Mouse (Mus musculus): ENCODE data around the gene Runx1. TPM values are rescaled to one million over a fixed set of nuclear protein-coding genes. Genes with fewer than 3 reads are reported as not detected.
A peak's percentile ranks its signal among the peaks of the same experiment; 100 is the strongest.

Runx1 gene
- polyA plus RNA-seq, 1 experiment: 4.3 TPM

DNA sequence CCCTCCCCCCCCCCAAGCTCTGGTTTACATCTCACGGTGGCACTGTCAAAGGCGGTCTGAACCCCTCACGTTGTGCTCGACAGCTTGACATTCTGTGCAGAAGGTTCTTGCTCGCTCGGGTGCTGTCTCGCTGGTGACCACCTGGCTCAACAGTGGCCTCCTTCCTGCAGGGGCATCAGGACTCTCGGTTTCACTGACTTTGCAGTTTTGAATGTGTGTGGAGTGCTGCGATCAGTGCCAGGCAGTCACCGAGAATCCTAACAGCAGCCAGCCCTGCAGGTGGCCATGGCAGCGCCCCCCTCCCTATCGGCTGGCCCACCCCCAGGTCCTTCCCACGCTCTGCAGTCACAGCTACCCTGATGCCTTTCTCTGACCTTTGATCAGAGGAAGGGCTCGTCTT, 4.5 kb upstream of the Runx1 start:
- Histone ChIP-seq H3K4me1 (ENCODE audit: control insufficient read depth) (peaks cover 12% of the 10 kb centered on the region), H3K9me3 (ENCODE audit: control insufficient read depth, low read length) (no peaks in the 10 kb centered on the region)
- TF ChIP-seq GATA1 (IDR thresholded peaks at IDR 0.05; ENCODE audit: low read length): no peak
- no peak for TF ChIP-seq TAL1 (IDR thresholded peaks at IDR 0.05; ENCODE audit: low read length)

DNA sequence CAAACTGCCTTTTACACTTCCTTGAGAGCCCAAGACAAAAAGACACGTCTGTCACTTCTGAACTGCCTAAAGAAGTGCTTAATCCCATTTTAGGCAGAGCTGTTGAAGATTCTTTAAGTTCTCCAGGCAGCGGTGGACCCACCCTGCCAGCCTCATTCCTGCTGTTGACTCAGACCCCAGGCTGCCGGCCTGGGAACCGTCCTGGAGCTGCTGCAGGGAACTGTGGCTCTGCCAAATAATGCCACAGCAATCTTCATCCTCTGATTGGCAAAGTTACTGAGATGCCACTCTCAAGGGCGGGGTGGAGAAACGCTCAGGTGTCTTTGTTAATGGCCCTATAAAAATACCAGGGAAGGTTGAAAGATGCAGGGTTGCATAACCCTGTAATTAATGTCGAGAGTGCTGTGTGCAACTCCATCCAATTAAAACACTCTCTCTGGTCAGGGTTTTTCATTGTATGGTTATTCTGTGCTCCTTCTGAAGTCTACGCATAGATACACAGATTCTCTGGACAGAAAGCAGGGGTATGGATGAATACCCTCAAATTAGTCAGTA, 2.4 kb upstream of the Runx1 start:
- TF ChIP-seq GATA1 (IDR thresholded peaks at IDR 0.05; ENCODE audit: low read length): no peak
- TF ChIP-seq TAL1 (IDR thresholded peaks at IDR 0.05; ENCODE audit: low read length): no peak
- peaks cover 32% of the 10 kb centered on the region for H3K4me1 ChIP-seq (ENCODE audit: control insufficient read depth)

More for the DNA sequence above, 4.5 kb upstream of the Runx1 start:
- H3K27me3 ChIP-seq (ENCODE audit: control insufficient read depth): peaks cover 4% of the 10 kb centered on the region
- no peak overlapping the region for H3K4me3 ChIP-seq (replicated peaks)
- no peaks in the 10 kb centered on the region for H3K36me3 ChIP-seq (ENCODE audit: control insufficient read depth)

DNA sequence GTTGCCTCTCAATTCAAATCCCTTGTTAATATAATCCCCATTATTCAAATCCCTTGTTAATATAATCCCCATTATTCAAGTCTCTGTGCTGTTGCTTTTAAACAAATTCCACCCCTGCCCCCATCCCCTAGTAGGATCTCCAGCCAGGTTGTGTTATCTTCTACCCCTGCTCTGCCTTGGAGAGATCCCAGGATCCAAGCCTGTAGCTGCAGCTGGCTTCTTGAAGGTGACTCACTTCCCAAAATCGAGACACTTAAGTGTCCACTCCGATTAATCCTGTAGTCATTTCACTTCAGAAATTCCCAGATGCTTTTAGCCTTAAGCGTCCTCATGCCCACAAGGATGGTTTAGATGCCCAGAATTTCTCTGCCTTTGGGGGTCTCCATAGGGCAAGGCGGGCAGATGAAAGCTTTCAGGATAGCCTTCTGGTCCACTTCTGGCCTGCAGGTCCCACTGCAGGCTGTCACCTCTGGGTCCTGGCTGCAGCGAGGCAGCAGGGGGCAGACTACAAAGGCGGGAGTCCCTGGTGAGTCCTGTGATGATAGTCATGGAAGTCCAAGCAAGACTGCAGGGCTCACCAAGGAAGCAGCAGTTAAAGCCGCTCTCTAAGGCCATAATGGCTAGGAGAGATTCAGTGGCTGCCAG, 1.8 kb upstream of the Runx1 start:
- TF ChIP-seq GATA1 (IDR thresholded peaks at IDR 0.05; ENCODE audit: low read length) (no peak), TAL1 (IDR thresholded peaks at IDR 0.05; ENCODE audit: low read length) (no peak)
- Histone ChIP-seq H3K4me3 (replicated peaks) (no peak overlapping the region), H3K4me1 (ENCODE audit: control insufficient read depth) (peaks cover 38% of the 10 kb centered on the region), H3K36me3 (ENCODE audit: control insufficient read depth) (peaks cover 8% of the 10 kb centered on the region), H3K9me3 (ENCODE audit: control insufficient read depth, low read length) (no peaks in the 10 kb centered on the region), H3K27me3 (ENCODE audit: control insufficient read depth) (peaks cover 4% of the 10 kb centered on the region)

More for the DNA sequence above, 2.4 kb upstream of the Runx1 start:
- H3K9me3 ChIP-seq (ENCODE audit: control insufficient read depth, low read length): no peaks in the 10 kb centered on the region
- peaks cover 2% of the 10 kb centered on the region; the same call in 1 of the 2 replicates for H3K36me3 ChIP-seq (ENCODE audit: control insufficient read depth)
- no peak overlapping the region for H3K4me3 ChIP-seq (replicated peaks)
- peaks cover 4% of the 10 kb centered on the region for H3K27me3 ChIP-seq (ENCODE audit: control insufficient read depth)

DNA sequence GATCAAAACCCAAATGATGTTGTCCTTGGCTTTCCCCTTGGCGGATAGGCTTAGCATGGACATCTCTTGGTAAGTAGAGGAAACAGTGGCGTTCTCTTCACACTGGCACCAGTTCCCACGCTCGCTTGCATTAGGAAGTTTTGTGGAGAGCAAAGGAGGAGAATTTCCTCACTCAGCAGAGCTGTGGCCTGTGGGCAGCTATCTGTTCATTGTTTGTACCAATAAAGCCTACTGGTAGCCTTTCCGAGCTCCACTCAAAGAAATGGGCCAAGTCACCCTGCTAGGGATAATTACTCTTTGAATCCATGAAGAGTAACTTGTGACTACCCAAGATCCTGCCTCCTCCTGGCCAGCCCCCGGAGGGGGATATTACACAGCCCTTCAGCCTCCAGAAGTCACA, 734 bp upstream of the Runx1 start:
- Histone ChIP-seq H3K4me1 (ENCODE audit: control insufficient read depth) (peaks cover 49% of the 10 kb centered on the region), H3K27me3 (ENCODE audit: control insufficient read depth) (peaks cover 4% of the 10 kb centered on the region), H3K4me3 (replicated peaks) (no peak overlapping the region), H3K36me3 (ENCODE audit: control insufficient read depth) (peaks cover 11% of the 10 kb centered on the region), H3K9me3 (ENCODE audit: control insufficient read depth, low read length) (no peaks in the 10 kb centered on the region)
- no peak for TF ChIP-seq GATA1 (IDR thresholded peaks at IDR 0.05; ENCODE audit: low read length)

DNA sequence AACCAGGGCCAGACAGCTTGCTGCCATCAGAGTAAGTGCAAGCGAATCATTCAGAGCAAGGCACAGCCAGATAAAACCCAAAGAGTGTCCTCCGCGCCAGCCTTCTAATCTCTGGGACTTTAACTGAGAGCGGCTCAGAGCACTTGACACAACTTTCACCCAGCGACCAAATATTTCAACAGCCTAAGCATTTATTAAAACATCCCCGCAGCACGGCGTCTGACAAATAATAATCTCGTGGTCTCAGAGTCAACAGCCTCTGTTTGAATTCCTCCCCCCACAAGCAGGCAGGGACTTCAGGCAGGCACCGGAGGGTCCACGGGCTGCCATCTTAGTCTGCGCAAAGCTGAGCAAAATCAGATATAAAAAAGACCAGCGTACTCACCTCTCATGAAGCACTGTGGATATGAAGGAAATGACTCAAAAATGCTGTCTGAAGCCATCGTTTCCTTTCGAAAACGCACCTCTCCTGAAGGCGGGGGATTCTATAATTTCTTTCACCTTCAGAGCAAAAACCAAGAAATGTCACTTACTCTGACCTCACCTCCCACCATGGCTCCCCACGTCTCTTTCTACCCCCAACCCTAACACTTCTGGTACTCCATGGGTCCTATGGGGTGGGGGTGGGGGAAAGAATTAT, 625 bp downstream of the Runx1 start:
- Histone ChIP-seq H3K36me3 (ENCODE audit: control insufficient read depth) (peaks cover 24% of the 10 kb centered on the region), H3K9me3 (ENCODE audit: control insufficient read depth, low read length) (no peaks in the 10 kb centered on the region), H3K4me3 (replicated peaks) (peak overlapping the region; percentile 82), H3K4me1 (ENCODE audit: control insufficient read depth) (peaks cover 62% of the 10 kb centered on the region), H3K27me3 (ENCODE audit: control insufficient read depth) (no peaks in the 10 kb centered on the region; the same call in 1 of the 2 replicates)
- TF ChIP-seq GATA1 (IDR thresholded peaks at IDR 0.05; ENCODE audit: low read length) (no peak; the same call in 1 of the 2 replicates), TAL1 (IDR thresholded peaks at IDR 0.05; ENCODE audit: low read length) (no peak)

DNA sequence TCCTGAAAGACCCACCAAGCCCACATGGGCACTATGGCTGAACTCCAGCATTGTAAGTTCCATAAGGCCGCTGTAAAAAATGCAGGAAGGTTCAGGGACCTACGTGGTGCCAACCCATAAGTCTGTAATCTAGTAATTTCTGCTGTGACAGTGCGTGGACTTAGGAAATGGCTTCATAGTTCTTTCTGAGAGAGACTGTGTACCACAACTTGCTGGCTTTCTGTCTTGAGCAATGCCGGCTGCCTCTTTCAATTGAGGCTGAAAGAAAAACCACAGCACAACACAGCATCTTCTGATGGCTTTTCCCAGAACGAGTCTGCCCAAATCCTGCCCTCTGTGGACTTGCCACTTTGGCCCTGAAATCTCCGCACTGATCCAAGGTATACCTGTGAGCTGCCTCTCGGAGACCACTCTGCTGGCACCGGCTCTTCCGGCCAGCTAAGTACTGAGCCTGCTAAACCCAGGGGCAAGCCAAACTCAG, 1.2 kb downstream of the Runx1 start:
- Histone ChIP-seq H3K4me3 (replicated peaks) (peak overlapping the region; percentile 82), H3K27me3 (ENCODE audit: control insufficient read depth) (no peaks in the 10 kb centered on the region), H3K36me3 (ENCODE audit: control insufficient read depth) (peaks cover 30% of the 10 kb centered on the region), H3K4me1 (ENCODE audit: control insufficient read depth) (peaks cover 68% of the 10 kb centered on the region), H3K9me3 (ENCODE audit: control insufficient read depth, low read length) (no peaks in the 10 kb centered on the region)
- TF ChIP-seq TAL1 (IDR thresholded peaks at IDR 0.05; ENCODE audit: low read length) (no peak), GATA1 (IDR thresholded peaks at IDR 0.05; ENCODE audit: low read length) (no peak)

DNA sequence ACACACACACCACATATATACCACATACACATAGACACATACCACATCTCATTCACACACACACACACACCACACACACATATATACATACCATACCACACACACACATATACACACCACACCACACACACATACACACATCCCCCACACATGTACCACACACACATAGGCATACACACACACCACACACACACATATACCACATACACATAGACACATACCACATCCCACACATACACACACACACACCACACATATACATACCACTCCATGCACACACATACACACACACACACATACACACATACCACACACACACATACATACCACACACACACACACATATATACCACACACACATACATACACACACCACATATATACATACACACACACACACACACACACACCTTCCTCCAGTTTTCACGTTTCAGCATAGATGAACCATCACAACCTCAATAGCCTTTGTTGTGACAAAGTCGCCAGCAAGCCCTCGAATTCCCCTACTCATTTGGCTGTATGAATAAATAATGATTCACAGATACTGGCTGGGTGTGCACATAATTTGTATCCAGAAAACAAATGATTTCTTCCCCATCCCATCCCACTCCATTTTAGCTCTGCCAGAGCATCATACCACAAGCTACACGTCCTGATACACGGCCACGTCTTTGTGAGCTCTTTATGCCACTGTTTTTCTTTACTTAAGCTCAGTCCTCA, 1.8 kb downstream of the Runx1 start:
- Histone ChIP-seq H3K9me3 (ENCODE audit: control insufficient read depth, low read length) (no peaks in the 10 kb centered on the region), H3K27me3 (ENCODE audit: control insufficient read depth) (no peaks in the 10 kb centered on the region), H3K36me3 (ENCODE audit: control insufficient read depth) (peaks cover 36% of the 10 kb centered on the region), H3K4me1 (ENCODE audit: control insufficient read depth) (peaks cover 74% of the 10 kb centered on the region), H3K4me3 (replicated peaks) (peak overlapping the region; percentile 82)
- no peak for TF ChIP-seq TAL1 (IDR thresholded peaks at IDR 0.05; ENCODE audit: low read length)
- TF ChIP-seq GATA1 (IDR thresholded peaks at IDR 0.05; ENCODE audit: low read length): no peak

DNA sequence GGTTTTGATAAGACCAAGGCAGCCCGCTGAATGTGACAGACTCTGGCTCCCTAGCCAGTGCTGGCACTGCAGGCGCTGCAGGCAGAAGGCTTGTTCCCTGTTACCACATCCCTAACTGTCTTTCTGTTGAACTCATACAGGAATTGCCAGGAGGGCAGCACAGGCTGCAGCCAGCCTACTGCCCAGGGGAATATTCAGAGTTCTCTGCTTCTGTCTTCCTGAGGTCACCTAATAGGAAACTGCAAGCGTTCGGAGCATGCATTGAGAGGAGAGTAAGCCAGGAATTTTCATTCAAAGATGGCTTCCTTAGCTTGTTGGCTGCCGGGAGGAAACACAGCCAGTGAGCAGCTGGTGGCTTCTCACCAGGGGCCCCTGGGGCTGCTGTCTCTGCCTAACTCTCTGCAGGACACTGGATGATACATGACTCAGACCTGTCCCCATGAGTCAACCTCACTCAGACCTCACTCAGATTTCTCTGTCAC, 2.5 kb downstream of the Runx1 start:
- Histone ChIP-seq H3K27me3 (ENCODE audit: control insufficient read depth) (no peaks in the 10 kb centered on the region), H3K4me3 (replicated peaks) (peak overlapping the region; percentile 82), H3K4me1 (ENCODE audit: control insufficient read depth) (peaks cover 81% of the 10 kb centered on the region), H3K9me3 (ENCODE audit: control insufficient read depth, low read length) (no peaks in the 10 kb centered on the region), H3K36me3 (ENCODE audit: control insufficient read depth) (peaks cover 39% of the 10 kb centered on the region)
- TF ChIP-seq GATA1 (IDR thresholded peaks at IDR 0.05; ENCODE audit: low read length): no peak
- no peak for TF ChIP-seq TAL1 (IDR thresholded peaks at IDR 0.05; ENCODE audit: low read length)

DNA sequence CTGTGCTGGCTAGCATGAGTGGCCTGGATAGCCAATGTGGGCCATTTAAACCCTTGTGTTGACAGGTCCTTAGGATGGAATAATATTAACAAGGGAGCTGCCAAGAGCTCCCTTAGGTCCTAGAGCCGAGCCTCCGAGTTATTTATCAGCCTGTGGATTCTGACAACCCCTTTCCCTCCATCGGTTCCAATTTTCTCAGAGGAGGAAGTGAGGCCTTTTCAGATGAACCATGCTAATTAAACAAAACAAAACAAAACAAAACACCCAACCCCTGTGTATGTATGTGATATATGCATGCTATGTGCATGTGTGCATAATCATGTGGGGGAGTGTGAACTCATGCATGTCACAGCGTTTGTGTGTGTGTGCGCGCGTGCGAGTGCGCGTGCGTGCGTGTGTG, 3.3 kb downstream of the Runx1 start:
- H3K4me1 ChIP-seq (ENCODE audit: control insufficient read depth): peaks cover 89% of the 10 kb centered on the region
- H3K9me3 ChIP-seq (ENCODE audit: control insufficient read depth, low read length): no peaks in the 10 kb centered on the region
- peaks cover 45% of the 10 kb centered on the region for H3K36me3 ChIP-seq (ENCODE audit: control insufficient read depth)
- TF ChIP-seq GATA1 (IDR thresholded peaks at IDR 0.05; ENCODE audit: low read length) (no peak), TAL1 (IDR thresholded peaks at IDR 0.05; ENCODE audit: low read length) (no peak)
- H3K27me3 ChIP-seq (ENCODE audit: control insufficient read depth): no peaks in the 10 kb centered on the region
- peak overlapping the region; percentile 82 for H3K4me3 ChIP-seq (replicated peaks)

Measured in erythroblast, embryonic 14.5 days (primary cell).